Mouse (Mus musculus): ENCODE results near the gene Gimap9. TPM values are rescaled to one million over a fixed set of nuclear protein-coding genes. Genes with fewer than 3 reads are reported as not detected.
A peak's percentile ranks its signal among the peaks of the same experiment; 100 is the strongest.

Gimap9 gene
- polyA plus RNA-seq (2015; fragmentation: Nextera tagmentation; extraction: Ambion mirVana): 7.5 and 8.7 TPM in 2 replicates

GRCm38 (mm10) chr6:48675931-48676859 lies at the start of gene Gimap9:
Gene Gimap9 (plus strand): TSS chr6:48676129.
- ATAC-seq (ENCODE audit: extremely low read depth, insufficient number of reproducible peaks, low FRiP score, low TSS enrichment): no peak
- no peaks in the 10 kb centered on the region; the same call in 1 of the 2 replicates for H3K36me3 ChIP-seq
- peak within 1 kb of the TSS; percentile 56 for H3K27ac ChIP-seq (replicated peaks)
- H3K4me3 ChIP-seq: peak within 1 kb of the TSS; percentile 46
- H3K4me2 ChIP-seq: peak within 1 kb of the TSS; percentile 66
- WGBS: 26% methylated on average over 13 of the region's 13 CpGs
- H3K9me3 ChIP-seq: no peaks in the 10 kb centered on the region
- peaks cover 5% of the 10 kb centered on the region; the same call in 1 of the 2 replicates for H3K4me1 ChIP-seq
- H3K27me3 ChIP-seq (replicated peaks): no peaks in the 10 kb centered on the region
- H3K9ac ChIP-seq: peak within 1 kb of the TSS; percentile 72

- peak within 1 kb of the TSS; percentile 81 for H3K9ac ChIP-seq
Measured at GRCm38 (mm10) chr6:48626464-48626863, 49.5 kb upstream of the Gimap9 start, which contains the start of gene AI854703. Gene AI854703 (plus strand): TSS chr6:48626764.

GRCm38 (mm10) chr6:48626984-48627383 lies 48.9 kb upstream of the Gimap9 start:
- Histone ChIP-seq H3K4me2 (peak overlapping the region; percentile 90), H3K27me3 (replicated peaks) (peaks cover 52% of the 10 kb centered on the region), H3K4me3 (peak overlapping the region; percentile 61), H3K4me1 (peaks cover 28% of the 10 kb centered on the region), H3K9me3 (no peaks in the 10 kb centered on the region), H3K36me3 (peaks cover 2% of the 10 kb centered on the region; the same call in 1 of the 2 replicates), H3K27ac (replicated peaks) (no peak overlapping the region), H3K9ac (peak overlapping the region; percentile 81)
- no peak for ATAC-seq (ENCODE audit: extremely low read depth, insufficient number of reproducible peaks, low FRiP score, low TSS enrichment)
- WGBS: under 1% methylated on average over 32 of the region's 32 CpGs

More at GRCm38 (mm10) chr6:48626464-48626863, 49.5 kb upstream of the Gimap9 start, which contains the start of gene AI854703:
- WGBS: 35% methylated on average over 8 of the region's 8 CpGs
- Histone ChIP-seq H3K4me1 (peaks cover 28% of the 10 kb centered on the region), H3K9me3 (no peaks in the 10 kb centered on the region), H3K27me3 (replicated peaks) (peaks cover 52% of the 10 kb centered on the region), H3K36me3 (peaks cover 6% of the 10 kb centered on the region; the same call in 1 of the 2 replicates), H3K27ac (replicated peaks) (no peak within 1 kb of the TSS), H3K4me3 (peak within 1 kb of the TSS; percentile 61), H3K4me2 (peak within 1 kb of the TSS; percentile 90)
- no peak for ATAC-seq (ENCODE audit: extremely low read depth, insufficient number of reproducible peaks, low FRiP score, low TSS enrichment)

- Histone ChIP-seq H3K9ac (peak overlapping the region; percentile 81), H3K27ac (replicated peaks) (no peak overlapping the region), H3K27me3 (replicated peaks) (peaks cover 52% of the 10 kb centered on the region), H3K4me2 (peak overlapping the region; percentile 90), H3K4me3 (peak overlapping the region; percentile 61), H3K36me3 (no peaks in the 10 kb centered on the region), H3K9me3 (no peaks in the 10 kb centered on the region), H3K4me1 (peaks cover 28% of the 10 kb centered on the region)
- WGBS: 6% methylated on average over 7 of the region's 7 CpGs
- no peak for ATAC-seq (ENCODE audit: extremely low read depth, insufficient number of reproducible peaks, low FRiP score, low TSS enrichment)
Measured at GRCm38 (mm10) chr6:48627511-48627924, 48.4 kb upstream of the Gimap9 start.

GRCm38 (mm10) chr6:48628377-48628776 lies 47.6 kb upstream of the Gimap9 start:
- no peak overlapping the region for H3K4me3 ChIP-seq
- 61% methylated on average over 3 of the region's 3 CpGs for WGBS
- H3K9ac ChIP-seq: no peak overlapping the region
- no peaks in the 10 kb centered on the region for H3K9me3 ChIP-seq
- peaks cover 28% of the 10 kb centered on the region for H3K4me1 ChIP-seq
- peak overlapping the region; percentile 74 for H3K4me2 ChIP-seq
- no peak for ATAC-seq (ENCODE audit: extremely low read depth, insufficient number of reproducible peaks, low FRiP score, low TSS enrichment)
- H3K27ac ChIP-seq (replicated peaks): no peak overlapping the region
- no peaks in the 10 kb centered on the region for H3K36me3 ChIP-seq
- peaks cover 52% of the 10 kb centered on the region for H3K27me3 ChIP-seq (replicated peaks)

GRCm38 (mm10) chr6:48628808-48629660 lies 46.9 kb upstream of the Gimap9 start:
- ATAC-seq (ENCODE audit: extremely low read depth, insufficient number of reproducible peaks, low FRiP score, low TSS enrichment): no peak
- H3K27ac ChIP-seq (replicated peaks): no peak overlapping the region
- H3K4me2 ChIP-seq: peak overlapping the region; percentile 74
- peaks cover 28% of the 10 kb centered on the region for H3K4me1 ChIP-seq
- no peaks in the 10 kb centered on the region for H3K36me3 ChIP-seq
- H3K4me3 ChIP-seq: peak overlapping the region; percentile 51
- peak overlapping the region; percentile 74 for H3K9ac ChIP-seq
- no peaks in the 10 kb centered on the region for H3K9me3 ChIP-seq
- 5% methylated on average over 54 of the region's 54 CpGs for WGBS
- peaks cover 52% of the 10 kb centered on the region for H3K27me3 ChIP-seq (replicated peaks)

- Histone ChIP-seq H3K4me2 (peak overlapping the region; percentile 74), H3K4me1 (peaks cover 28% of the 10 kb centered on the region), H3K4me3 (peak overlapping the region; percentile 51), H3K9ac (peak overlapping the region; percentile 74), H3K36me3 (no peaks in the 10 kb centered on the region), H3K27me3 (replicated peaks) (peaks cover 52% of the 10 kb centered on the region), H3K9me3 (no peaks in the 10 kb centered on the region), H3K27ac (replicated peaks) (no peak overlapping the region)
- no peak for ATAC-seq (ENCODE audit: extremely low read depth, insufficient number of reproducible peaks, low FRiP score, low TSS enrichment)
- WGBS: 4% methylated on average over 13 of the region's 13 CpGs
Measured at GRCm38 (mm10) chr6:48629661-48630034, 46.3 kb upstream of the Gimap9 start.

- no peaks in the 10 kb centered on the region for H3K9me3 ChIP-seq
- no peak for ATAC-seq (ENCODE audit: extremely low read depth, insufficient number of reproducible peaks, low FRiP score, low TSS enrichment)
- H3K9ac ChIP-seq: no peak overlapping the region
Measured at GRCm38 (mm10) chr6:48630831-48631230, 45.1 kb upstream of the Gimap9 start.

GRCm38 (mm10) chr6:48635105-48635504 lies 40.8 kb upstream of the Gimap9 start:
- ATAC-seq (ENCODE audit: extremely low read depth, insufficient number of reproducible peaks, low FRiP score, low TSS enrichment): no peak
- no peak overlapping the region for H3K9ac ChIP-seq
- 71% methylated on average over 2 of the region's 2 CpGs for WGBS
- H3K27me3 ChIP-seq (replicated peaks): peaks cover 6% of the 10 kb centered on the region; the same call in 1 of the 2 replicates
- H3K4me1 ChIP-seq: peaks cover 18% of the 10 kb centered on the region
- H3K4me3 ChIP-seq: no peak overlapping the region
- no peak overlapping the region for H3K4me2 ChIP-seq
- H3K27ac ChIP-seq (replicated peaks): no peak overlapping the region
- no peaks in the 10 kb centered on the region for H3K36me3 ChIP-seq
- no peaks in the 10 kb centered on the region for H3K9me3 ChIP-seq

More at GRCm38 (mm10) chr6:48630831-48631230, 45.1 kb upstream of the Gimap9 start:
- Histone ChIP-seq H3K36me3 (no peaks in the 10 kb centered on the region), H3K27ac (replicated peaks) (no peak overlapping the region), H3K4me3 (no peak overlapping the region), H3K4me1 (peaks cover 28% of the 10 kb centered on the region), H3K27me3 (replicated peaks) (peaks cover 41% of the 10 kb centered on the region), H3K4me2 (no peak overlapping the region)
- 81% methylated on average over 8 of the region's 8 CpGs for WGBS

GRCm38 (mm10) chr6:48636515-48636914 lies 39.4 kb upstream of the Gimap9 start:
- H3K4me2 ChIP-seq: peak overlapping the region; percentile 29
- no peak overlapping the region for H3K4me3 ChIP-seq
- WGBS: 35% methylated on average over 6 of the region's 6 CpGs
- H3K36me3 ChIP-seq: no peaks in the 10 kb centered on the region
- no peaks in the 10 kb centered on the region for H3K27me3 ChIP-seq (replicated peaks)
- peak overlapping the region; percentile 67 for H3K27ac ChIP-seq (replicated peaks)
- no peak overlapping the region for H3K9ac ChIP-seq
- peaks cover 18% of the 10 kb centered on the region for H3K4me1 ChIP-seq
- no peaks in the 10 kb centered on the region for H3K9me3 ChIP-seq
- no peak for ATAC-seq (ENCODE audit: extremely low read depth, insufficient number of reproducible peaks, low FRiP score, low TSS enrichment)

All from heart, embryonic 13.5 days (tissue).